Mouse (Mus musculus) small intestine, adult 2 months (tissue): ENCODE data around the gene Ccl3.

Source experiments
- CTCF ChIP-seq: fragments of 200-500 bp; IDR thresholded peaks from 2 replicates; pipeline ENCODE4 v1.5.1; 2012; ENCODE audit warnings: low read depth, mild to moderate bottlenecking, control low read depth, inconsistent platforms, low read length, moderate library complexity, mixed read lengths; ENCODE audit not compliant: insufficient replicate concordance, insufficient read length; ENCODE audit errors: extremely low read depth
- POLR2A ChIP-seq: fragments of 200-500 bp; IDR thresholded peaks from 2 replicates; pipeline ENCODE4 v1.6.1; 2012; ENCODE audit warnings: low read depth, mild to moderate bottlenecking, control low read depth, inconsistent platforms, low read length, moderate library complexity

- TF ChIP-seq POLR2A, result no peak
- no peak for TF ChIP-seq CTCF
These were observed 9.6 kb upstream of the Ccl3 start for GRCm38 (mm10) chr11:83658797-83659196.
